Mouse (Mus musculus) liver, postnatal 0 days (tissue): ENCODE data around the gene Fhad1.

Source experiments
- CTCF ChIP-seq: sonication (generic); IDR thresholded peaks from 2 replicates; pipeline ENCODE4 v1.5.1; 2016; ENCODE audit warnings: antibody characterized with exemption, low read depth
- EP300 ChIP-seq: IDR thresholded peaks from 2 replicates; pipeline ENCODE4 v1.6.1; 2016; ENCODE audit warnings: antibody characterized with exemption, low read depth, mild to moderate bottlenecking

- TF ChIP-seq CTCF (no peak), EP300 (no peak)
Observed at GRCm38 (mm10) chr4:141862867-141863266, 152.0 kb downstream of the Fhad1 start.
